Mouse (Mus musculus) lung, postnatal 0 days (tissue): ENCODE results near the gene Arhgef6. TPM values are rescaled to one million over a fixed set of nuclear protein-coding genes. Genes with fewer than 3 reads are reported as not detected.

Source experiments
- ATAC-seq: fragments of 200-750 bp; cut with Nextera tagmentation; 2 replicates; pipeline ENCODE4 v1.8.0; 2017; ENCODE audit warnings: moderate library complexity
- DNase-seq: peaks from one replicate; pipeline ENCODE4 v3.0.0-alpha.2; 2016; ENCODE audit warnings: low spot score
- H3K27ac ChIP-seq: fragments of 300-500 bp; sonication (generic); 2 replicates; pipeline ENCODE4 v1.5.1; 2014; ENCODE audit warnings: antibody characterized with exemption, mild to moderate bottlenecking, low read length, mixed read lengths
- H3K27me3 ChIP-seq: fragments of 300-500 bp; sonication (generic); replicated peaks from 2 replicates; pipeline ENCODE4 v1.6.1; 2014; ENCODE audit warnings: low read length, mixed read lengths; ENCODE audit not compliant: insufficient read depth
- H3K36me3 ChIP-seq: fragments of 300-500 bp; sonication (generic); 2 replicates; pipeline ENCODE4 v1.6.1; 2014; ENCODE audit warnings: low read length, mixed read lengths; ENCODE audit not compliant: insufficient read depth
- H3K4me1 ChIP-seq: fragments of 300-500 bp; sonication (generic); 2 replicates; pipeline ENCODE4 v1.6.1; 2014; ENCODE audit warnings: antibody characterized with exemption, low read depth, low read length, mixed read lengths; ENCODE audit not compliant: insufficient read depth
- H3K4me2 ChIP-seq: fragments of 300-500 bp; sonication (generic); replicated peaks from 2 replicates; pipeline ENCODE4 v1.6.1; 2014; ENCODE audit warnings: low read depth, mild to moderate bottlenecking, low read length, moderate library complexity, mixed read lengths
- H3K4me3 ChIP-seq: fragments of 300-500 bp; sonication (generic); 2 replicates; pipeline ENCODE4 v1.5.1; 2014; ENCODE audit warnings: low read depth, low read length
- H3K9ac ChIP-seq: fragments of 300-500 bp; sonication (generic); replicated peaks from 2 replicates; pipeline ENCODE4 v1.6.1; 2014; ENCODE audit warnings: low read depth, mild to moderate bottlenecking
- H3K9me3 ChIP-seq: fragments of 300-500 bp; sonication (generic); 2 replicates; pipeline ENCODE4 v1.6.1; 2016; ENCODE audit warnings: low read length, mixed read lengths
- CTCF ChIP-seq: IDR thresholded peaks from 2 replicates; pipeline ENCODE4 v1.5.1; 2016; ENCODE audit warnings: antibody characterized with exemption, mild to moderate bottlenecking
- EP300 ChIP-seq: IDR thresholded peaks from 2 replicates; pipeline ENCODE4 v1.6.1; 2016; ENCODE audit warnings: antibody characterized with exemption, mild to moderate bottlenecking, control low read depth
- WGBS: fragments of 180-500 bp; shearing (Covaris S2); extraction: QIAGEN DNeasy Blood & Tissue Kit; methylation state at CpG from one replicate; pipeline ENCODE4 v1.1.7; 2014; 5-methylcytosine and 5-hydroxymethylcytosine counted together
- polyA plus RNA-seq: library from polyadenylated mRNA; unstranded; fragments of >200 nt; fragmentation: Nextera tagmentation; extraction: Ambion mirVana; gene quantifications from 2 replicates; pipeline ENCODE4 v1.2.1, GENCODE M21; 2015

Arhgef6 gene
- polyA plus RNA-seq: 23.3 and 25.9 TPM in 2 replicates

DNA sequence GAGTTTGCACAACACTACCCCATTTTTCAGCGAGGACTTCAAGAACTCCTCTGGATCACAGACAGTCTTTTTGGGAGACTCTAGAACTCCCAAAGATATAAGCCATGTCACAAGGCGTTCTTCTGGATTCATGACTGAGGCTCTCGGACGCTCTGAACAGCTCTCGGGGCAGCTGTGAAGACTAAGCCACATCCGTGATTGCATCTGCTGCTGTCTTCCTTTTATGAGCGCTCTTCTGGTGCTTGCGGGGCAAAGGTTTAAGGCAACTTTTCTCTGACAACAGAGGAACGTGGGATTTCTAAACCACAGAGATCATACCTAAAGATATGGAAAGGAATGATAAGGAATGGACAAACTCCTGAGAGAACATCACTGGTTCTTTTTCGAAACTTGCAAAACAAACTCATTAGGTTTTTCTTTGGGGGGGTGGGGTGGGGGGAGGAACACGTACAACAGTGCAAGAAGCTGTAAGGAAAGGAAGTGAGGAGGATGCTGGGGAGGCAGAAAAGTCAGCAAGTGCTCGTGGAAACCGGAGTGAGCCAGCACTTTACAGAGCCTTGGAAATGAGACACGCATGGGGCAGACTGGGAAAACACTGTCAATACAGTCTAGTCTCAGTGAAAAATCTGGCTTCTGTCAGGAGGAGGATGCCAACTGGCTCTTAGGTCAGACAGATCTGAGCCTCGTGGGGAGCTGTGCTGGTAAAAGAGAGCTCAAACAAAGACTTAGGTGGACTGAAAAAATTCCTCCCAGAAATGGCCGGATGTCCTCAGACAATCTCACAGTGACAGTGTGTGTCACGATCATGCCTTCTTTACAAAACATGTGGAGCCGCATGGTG lies at the start of gene Arhgef6:
TSS of gene Arhgef6 (minus strand) at position 359 of the 841 bp plus-strand sequence.
- 0 out of 2 replicates have a peak within 1 kb of the TSS, but pooled peaks have one; percentile 1 for H3K27ac ChIP-seq
- H3K9me3 ChIP-seq: no peaks in the 10 kb centered on the region
- ATAC-seq (peak; percentile 49), DNase-seq (peak; percentile 39)
- peak within 1 kb of the TSS; percentile 27 for H3K4me2 ChIP-seq
- no peak within 1 kb of the TSS for H3K4me3 ChIP-seq
- WGBS: 23% methylated on average over 18 of the region's 18 CpGs
- no peaks in the 10 kb centered on the region for H3K4me1 ChIP-seq
- no peaks in the 10 kb centered on the region for H3K27me3 ChIP-seq
- H3K9ac ChIP-seq: no peak within 1 kb of the TSS
- no peak for TF ChIP-seq EP300
- no peak for TF ChIP-seq CTCF
- no peaks in the 10 kb centered on the region for H3K36me3 ChIP-seq

- Histone ChIP-seq H3K36me3 (no peaks in the 10 kb centered on the region; the same call in 1 of the 2 replicates), H3K4me1 (no peaks in the 10 kb centered on the region), H3K27ac (no peak overlapping the region), H3K9me3 (no peaks in the 10 kb centered on the region), H3K9ac (no peak overlapping the region), H3K27me3 (no peaks in the 10 kb centered on the region), H3K4me2 (no peak overlapping the region), H3K4me3 (no peak overlapping the region)
- no peak for ATAC-seq
- WGBS: 70% methylated on average over 5 of the region's 5 CpGs
- TF ChIP-seq CTCF: no peak
- no peak for DNase-seq
Measured at GRCm38 (mm10) chrX:57380915-57381314, 42.4 kb upstream of the Arhgef6 start.

GRCm38 (mm10) chrX:57378579-57378978 lies 40.0 kb upstream of the Arhgef6 start:
- Histone ChIP-seq H3K27me3 (no peaks in the 10 kb centered on the region), H3K9ac (no peak overlapping the region)
- 84% methylated on average over 3 of the region's 3 CpGs for WGBS

DNA sequence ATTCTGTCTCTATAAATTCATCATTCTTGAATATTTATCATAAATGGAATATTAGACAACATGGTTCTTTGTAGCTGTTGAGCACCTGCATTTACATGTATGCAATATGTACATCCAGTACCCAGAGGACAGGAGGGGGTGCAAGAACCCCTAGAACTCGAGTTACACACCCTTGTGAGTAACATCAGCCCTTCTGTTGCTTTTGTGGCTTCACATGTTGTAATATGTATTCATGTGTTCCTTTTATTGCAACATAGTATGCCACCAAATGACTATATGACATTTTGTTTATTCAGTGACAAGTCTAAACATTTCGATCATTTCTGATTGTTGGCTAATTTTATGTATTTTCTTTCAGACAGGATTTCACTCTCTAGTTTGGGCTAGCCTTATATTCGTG lies 38.6 kb upstream of the Arhgef6 start:
- 74% methylated on average over 3 of the region's 3 CpGs for WGBS
- H3K36me3 ChIP-seq: no peaks in the 10 kb centered on the region
- H3K4me2 ChIP-seq: no peak overlapping the region
- no peak overlapping the region for H3K27ac ChIP-seq
- H3K4me1 ChIP-seq: no peaks in the 10 kb centered on the region
- no peak for TF ChIP-seq CTCF
- TF ChIP-seq EP300: no peak
- no peak overlapping the region for H3K9ac ChIP-seq
- H3K4me3 ChIP-seq: no peak overlapping the region
- DNase-seq (no peak), ATAC-seq (no peak)
- no peaks in the 10 kb centered on the region for H3K9me3 ChIP-seq
- no peaks in the 10 kb centered on the region for H3K27me3 ChIP-seq

More at GRCm38 (mm10) chrX:57378579-57378978, 40.0 kb upstream of the Arhgef6 start:
- Histone ChIP-seq H3K4me3 (no peak overlapping the region), H3K36me3 (no peaks in the 10 kb centered on the region), H3K4me2 (no peak overlapping the region), H3K9me3 (no peaks in the 10 kb centered on the region), H3K27ac (no peak overlapping the region), H3K4me1 (no peaks in the 10 kb centered on the region)
- no peak for ATAC-seq
- no peak for TF ChIP-seq CTCF
- no peak for TF ChIP-seq EP300
- DNase-seq: no peak

DNA sequence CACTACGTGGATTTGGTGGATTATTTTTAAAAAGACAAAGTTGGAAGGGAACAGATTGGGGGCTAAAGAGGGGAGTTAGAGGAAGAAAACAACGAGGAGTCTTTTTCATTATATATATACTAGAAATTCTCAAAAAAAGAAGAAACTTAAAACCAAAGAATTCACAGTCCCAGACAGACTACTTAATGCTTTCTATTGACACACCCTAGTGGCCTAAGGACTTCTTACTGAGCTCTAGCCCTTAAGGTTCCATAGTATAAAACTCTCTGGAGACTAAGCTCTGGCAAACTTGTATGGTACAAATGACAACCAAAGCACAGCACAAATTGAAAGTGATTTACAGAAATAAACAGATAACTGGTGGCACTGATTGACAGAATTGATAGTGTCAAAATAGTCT lies 35.5 kb upstream of the Arhgef6 start:
- DNase-seq (no peak), ATAC-seq (no peak)
- H3K4me1 ChIP-seq: no peaks in the 10 kb centered on the region
- 73% methylated on average over 2 of the region's 2 CpGs for WGBS
- no peaks in the 10 kb centered on the region for H3K9me3 ChIP-seq
- no peaks in the 10 kb centered on the region for H3K27me3 ChIP-seq
- no peak overlapping the region for H3K4me3 ChIP-seq
- no peaks in the 10 kb centered on the region for H3K36me3 ChIP-seq
- H3K9ac ChIP-seq: no peak overlapping the region
- H3K4me2 ChIP-seq: no peak overlapping the region
- H3K27ac ChIP-seq: no peak overlapping the region
- TF ChIP-seq CTCF (no peak), EP300 (no peak)

DNA sequence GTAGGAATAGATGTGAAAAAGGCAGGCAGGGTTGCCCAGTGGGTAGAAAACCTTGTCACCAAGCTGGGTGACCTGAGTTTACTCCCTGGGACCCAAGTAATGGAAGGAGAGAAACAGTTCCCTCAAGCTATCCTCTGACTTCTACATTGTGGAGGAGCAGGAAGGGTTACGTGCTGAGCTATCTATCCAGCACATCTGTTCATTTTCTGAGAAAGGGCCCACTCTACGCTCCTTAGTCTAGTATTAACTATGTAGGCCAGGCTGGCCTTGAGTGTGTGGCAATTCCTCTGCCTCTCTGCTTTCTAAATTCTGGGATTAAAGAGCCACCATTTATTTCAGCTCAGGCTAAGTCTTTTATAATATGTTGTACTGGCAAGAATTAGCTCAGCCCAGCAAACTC lies 35.0 kb upstream of the Arhgef6 start:
- 79% methylated on average over 2 of the region's 2 CpGs for WGBS
- no peak overlapping the region for H3K4me3 ChIP-seq
- 0 out of 2 replicates have a peak overlapping the region, but pooled peaks have one; percentile 9 for H3K27ac ChIP-seq
- DNase-seq (no peak), ATAC-seq (peak; percentile 16; the same call in 1 of the 2 replicates)
- H3K9me3 ChIP-seq: no peaks in the 10 kb centered on the region
- H3K4me2 ChIP-seq: no peak overlapping the region
- TF ChIP-seq CTCF: no peak
- no peak for TF ChIP-seq EP300
- no peaks in the 10 kb centered on the region for H3K36me3 ChIP-seq
- no peaks in the 10 kb centered on the region for H3K27me3 ChIP-seq
- H3K4me1 ChIP-seq: no peaks in the 10 kb centered on the region
- no peak overlapping the region for H3K9ac ChIP-seq
